Mouse (Mus musculus) liver, embryonic 16.5 days (tissue): Measurements from ENCODE around the gene Vipr1. TPM values are rescaled to one million over a fixed set of nuclear protein-coding genes. Genes with fewer than 3 reads are reported as not detected.
"Not testable (repeated sequence)": the region's sequence is repeated elsewhere in the genome, so short reads cannot be mapped to it uniquely, and the experiment has no call there.

Experiments
- ATAC-seq: fragments of 200-750 bp; cut with Nextera tagmentation; 2 replicates; pipeline ENCODE4 v1.8.0; 2017; ENCODE audit warnings: low read depth, mild to moderate bottlenecking, moderate number of reproducible peaks, moderate library complexity
- H3K27ac ChIP-seq: fragments of 300-500 bp; sonication (generic); 2 replicates; pipeline ENCODE4 v1.5.1; 2014; ENCODE audit warnings: mild to moderate bottlenecking, low read length
- H3K27me3 ChIP-seq: fragments of 300-500 bp; sonication (generic); 2 replicates; pipeline ENCODE4 v1.6.1; 2014; ENCODE audit warnings: low read depth, low read length, mixed read lengths; ENCODE audit not compliant: control insufficient read depth, insufficient read depth
- H3K36me3 ChIP-seq: fragments of 300-500 bp; sonication (generic); 2 replicates; pipeline ENCODE4 v1.6.1; 2014; ENCODE audit warnings: mild to moderate bottlenecking; ENCODE audit not compliant: control insufficient read depth, insufficient read depth
- H3K4me1 ChIP-seq: fragments of 300-500 bp; sonication (generic); 2 replicates; pipeline ENCODE4 v1.6.1; 2014; ENCODE audit warnings: low read depth, low read length, mixed read lengths; ENCODE audit not compliant: control insufficient read depth
- H3K4me2 ChIP-seq: fragments of 300-500 bp; sonication (generic); 2 replicates; pipeline ENCODE4 v1.6.1; 2014; ENCODE audit warnings: low read depth, low read length, mixed read lengths
- H3K4me3 ChIP-seq: fragments of 300-500 bp; sonication (generic); 2 replicates; pipeline ENCODE4 v1.5.1; 2014; ENCODE audit warnings: low read depth, mild to moderate bottlenecking, low read length
- H3K9ac ChIP-seq: fragments of 300-500 bp; sonication (generic); 2 replicates; pipeline ENCODE4 v1.6.1; 2014; ENCODE audit warnings: low read depth, low read length
- H3K9me3 ChIP-seq: fragments of 300-500 bp; sonication (generic); replicated peaks from 2 replicates; pipeline ENCODE4 v1.6.1; 2016; ENCODE audit warnings: low read length; ENCODE audit not compliant: control insufficient read depth
- WGBS: fragments of 180-500 bp; shearing (Covaris S2); extraction: QIAGEN DNeasy Blood & Tissue Kit; methylation state at CpG from one replicate; pipeline ENCODE4 v1.1.7; 2014; ENCODE audit not compliant: insufficient replicate concordance; 5-methylcytosine and 5-hydroxymethylcytosine counted together
- polyA plus RNA-seq: library from polyadenylated mRNA; unstranded; fragments of >200 nt; fragmentation: Nextera tagmentation; extraction: Ambion mirVana; gene quantifications from 2 replicates; pipeline ENCODE4 v1.2.1, GENCODE M21; 2015

Gene Vipr1
- polyA plus RNA-seq, result 0.35 and 0.58 TPM in 2 replicates

DNA sequence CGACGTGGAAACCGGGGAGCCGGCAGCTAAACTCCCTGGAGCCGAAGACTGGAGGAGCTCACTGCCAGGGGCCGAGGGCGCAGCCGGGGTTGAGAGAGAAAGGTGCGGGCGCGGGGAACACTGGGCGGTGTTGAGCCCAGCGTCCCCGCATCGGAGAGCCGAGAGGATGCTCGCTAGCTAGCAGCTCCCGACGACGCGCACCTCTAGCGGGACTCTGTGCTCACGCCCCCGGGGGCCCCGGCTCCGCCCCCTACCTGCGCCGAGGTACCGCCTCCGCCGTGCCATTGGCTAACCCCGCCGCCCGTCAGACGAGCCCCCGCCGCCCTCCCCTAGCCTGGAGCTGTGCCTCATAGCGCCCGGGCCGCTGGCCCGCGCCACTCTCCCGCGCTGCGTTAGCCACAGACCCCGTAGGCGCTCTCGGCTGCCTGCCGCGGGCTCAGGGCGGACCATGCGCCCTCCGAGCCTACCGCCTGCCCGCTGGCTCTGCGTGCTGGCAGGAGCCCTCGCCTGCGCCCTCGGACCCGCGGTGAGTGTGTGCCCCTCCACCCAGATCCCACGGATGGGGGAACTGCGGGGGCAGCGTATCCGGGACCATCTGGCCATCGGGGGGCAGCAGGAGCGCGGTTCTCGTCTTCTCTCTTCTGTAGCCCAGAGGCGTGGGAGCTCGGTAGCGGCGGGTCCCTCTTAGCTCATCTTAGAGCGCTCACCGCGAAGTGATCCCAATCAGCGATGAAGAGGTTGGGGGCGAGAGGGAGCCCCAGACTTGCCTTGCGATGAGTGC, at the start of gene Vipr1:
Gene Vipr1 (plus strand): TSS at position 316 of the 781 bp plus-strand sequence.
- Histone ChIP-seq H3K27ac (no peak within 1 kb of the TSS), H3K9me3 (no peaks in the 10 kb centered on the region), H3K4me3 (peak within 1 kb of the TSS; percentile 37), H3K36me3 (no peaks in the 10 kb centered on the region), H3K4me2 (peak within 1 kb of the TSS; percentile 54), H3K4me1 (peaks cover 10% of the 10 kb centered on the region), H3K9ac (no peak within 1 kb of the TSS; the same call in 1 of the 2 replicates), H3K27me3 (peaks cover 41% of the 10 kb centered on the region)
- peak; percentile 81 for ATAC-seq
- under 1% methylated on average over 71 of the region's 79 CpGs for WGBS

DNA sequence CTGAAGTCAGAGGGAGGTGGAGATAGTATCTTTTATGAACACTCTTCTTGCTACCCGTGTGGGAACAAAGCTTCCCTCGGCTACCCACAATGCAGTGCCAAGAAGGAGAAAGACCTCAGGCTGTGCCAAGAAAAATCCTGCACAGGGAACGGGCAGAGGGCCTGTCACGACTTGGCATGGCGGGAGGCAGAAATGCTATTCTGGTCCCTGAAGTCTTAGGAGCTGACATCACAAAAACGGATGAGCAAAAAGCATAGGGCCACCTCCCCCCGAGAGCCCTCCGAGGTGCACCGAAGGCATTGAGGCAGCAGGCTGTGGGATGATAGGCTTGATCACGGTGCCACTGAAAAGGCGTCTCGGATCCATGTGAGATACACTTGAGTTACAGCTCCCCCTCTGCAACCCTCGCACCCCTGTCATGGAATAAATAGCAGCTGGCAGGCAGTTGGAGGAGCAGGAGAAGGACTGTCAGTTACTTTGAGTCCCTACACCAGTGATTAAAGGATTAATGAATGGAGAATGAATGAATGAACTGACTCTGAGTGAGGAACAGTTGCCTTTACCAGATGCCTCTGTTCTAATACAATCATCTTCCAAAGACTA, 49.5 kb upstream of the Vipr1 start:
- Histone ChIP-seq H3K9me3 (no peaks in the 10 kb centered on the region), H3K4me1 (no peaks in the 10 kb centered on the region), H3K4me2 (no peak overlapping the region), H3K9ac (no peak overlapping the region), H3K27ac (no peak overlapping the region), H3K4me3 (no peak overlapping the region), H3K36me3 (no peaks in the 10 kb centered on the region), H3K27me3 (no peaks in the 10 kb centered on the region)
- WGBS, result 61% methylated on average over 13 of the region's 13 CpGs
- no peak for ATAC-seq

DNA sequence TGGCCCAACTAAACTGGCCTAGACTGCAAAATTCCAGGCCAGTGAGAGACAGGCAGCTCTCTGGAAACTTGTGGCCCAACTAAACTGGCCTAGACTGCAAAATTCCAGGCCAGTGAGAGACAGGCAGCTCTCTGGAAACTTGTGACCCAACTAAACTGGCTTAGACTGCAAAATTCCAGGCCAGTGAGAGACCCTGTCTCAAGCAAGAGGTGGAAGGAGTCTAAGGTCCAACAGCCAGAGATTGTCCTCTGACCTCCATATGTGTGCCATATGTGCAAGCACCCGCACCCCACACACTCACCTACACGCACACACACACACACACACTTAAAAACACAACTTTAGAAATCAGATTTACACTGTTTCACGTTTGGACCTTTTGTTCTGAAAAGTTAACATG, 48.7 kb upstream of the Vipr1 start:
- not testable (repeated sequence) for H3K9ac ChIP-seq, H3K27me3 ChIP-seq, H3K36me3 ChIP-seq, H3K4me3 ChIP-seq, H3K4me1 ChIP-seq, H3K27ac ChIP-seq, H3K4me2 ChIP-seq, ATAC-seq, H3K9me3 ChIP-seq
- WGBS, result 62% methylated on average over 3 of the region's 3 CpGs

DNA sequence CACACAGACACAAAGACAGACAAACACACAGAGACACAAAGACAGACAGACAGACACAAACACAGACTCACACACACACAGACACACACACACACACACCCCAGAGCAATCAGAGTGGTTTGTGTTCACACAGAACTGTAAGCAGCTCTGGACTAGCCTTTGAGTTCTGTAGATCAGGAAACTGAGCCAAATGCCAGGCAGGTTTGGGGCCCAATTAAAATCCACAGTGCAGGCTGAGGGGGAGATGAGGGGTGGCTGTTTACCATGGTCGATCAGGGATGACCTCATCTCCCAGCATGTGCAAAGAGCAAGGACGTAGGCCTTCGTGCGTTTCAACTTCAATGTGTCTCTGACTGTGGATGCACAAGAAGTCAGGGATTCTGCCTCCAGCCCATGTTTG, 47.7 kb upstream of the Vipr1 start:
- no peak for ATAC-seq
- no peak overlapping the region for H3K27ac ChIP-seq
- no peaks in the 10 kb centered on the region for H3K9me3 ChIP-seq
- 50% methylated on average over 4 of the region's 4 CpGs for WGBS
- no peaks in the 10 kb centered on the region for H3K27me3 ChIP-seq
- no peaks in the 10 kb centered on the region for H3K4me1 ChIP-seq
- no peak overlapping the region for H3K9ac ChIP-seq
- no peaks in the 10 kb centered on the region for H3K36me3 ChIP-seq
- no peak overlapping the region for H3K4me2 ChIP-seq
- no peak overlapping the region for H3K4me3 ChIP-seq

DNA sequence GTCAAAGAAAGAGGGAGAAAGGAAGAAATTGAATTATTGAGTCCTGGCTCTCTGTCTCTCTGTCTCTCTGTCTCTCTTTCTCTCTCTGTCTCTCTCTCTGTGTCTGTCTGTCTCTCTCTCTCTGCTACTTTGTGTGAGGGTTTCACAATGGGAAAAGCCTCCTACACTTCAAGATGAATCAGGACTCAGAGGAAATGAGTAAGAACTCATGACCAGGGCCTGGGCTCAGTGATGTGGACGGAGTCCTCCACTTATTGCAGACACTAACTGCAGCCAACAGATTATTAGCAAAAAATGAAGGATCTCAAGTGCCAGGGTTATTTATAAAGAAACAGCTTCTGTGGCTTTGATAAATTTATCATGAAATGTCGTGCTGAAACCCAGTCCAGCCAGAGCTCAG, 44.4 kb upstream of the Vipr1 start:
- Histone ChIP-seq H3K27me3 (no peaks in the 10 kb centered on the region), H3K4me3 (no peak overlapping the region), H3K27ac (no peak overlapping the region), H3K36me3 (no peaks in the 10 kb centered on the region), H3K9me3 (no peaks in the 10 kb centered on the region), H3K4me2 (no peak overlapping the region), H3K4me1 (no peaks in the 10 kb centered on the region), H3K9ac (no peak overlapping the region)
- WGBS, result 47% methylated on average over 2 of the region's 2 CpGs
- no peak for ATAC-seq

DNA sequence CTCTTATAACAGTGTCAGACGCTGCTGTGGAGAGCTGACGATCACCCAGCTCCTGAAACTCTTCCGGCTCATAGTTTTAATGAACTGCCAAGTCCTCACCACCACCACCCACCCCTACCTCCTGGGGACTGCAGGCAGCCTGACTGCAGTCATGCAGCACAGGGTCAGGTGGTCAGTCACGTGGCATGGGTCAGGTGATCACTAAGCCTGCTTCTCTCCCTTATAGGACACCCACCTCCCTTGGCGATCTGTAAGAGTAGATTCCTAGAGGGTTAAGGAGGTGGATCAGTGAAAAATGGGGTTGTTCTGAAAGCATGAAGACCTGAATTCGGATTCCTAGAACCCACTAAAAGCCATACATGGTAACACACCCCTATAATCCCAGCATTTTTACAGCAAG, 43.0 kb upstream of the Vipr1 start:
- no peak for ATAC-seq
- Histone ChIP-seq H3K27me3 (no peaks in the 10 kb centered on the region), H3K4me2 (no peak overlapping the region), H3K4me3 (no peak overlapping the region), H3K36me3 (no peaks in the 10 kb centered on the region), H3K4me1 (no peaks in the 10 kb centered on the region), H3K9ac (no peak overlapping the region), H3K27ac (no peak overlapping the region), H3K9me3 (no peaks in the 10 kb centered on the region)
- 60% methylated on average over 6 of the region's 6 CpGs for WGBS

DNA sequence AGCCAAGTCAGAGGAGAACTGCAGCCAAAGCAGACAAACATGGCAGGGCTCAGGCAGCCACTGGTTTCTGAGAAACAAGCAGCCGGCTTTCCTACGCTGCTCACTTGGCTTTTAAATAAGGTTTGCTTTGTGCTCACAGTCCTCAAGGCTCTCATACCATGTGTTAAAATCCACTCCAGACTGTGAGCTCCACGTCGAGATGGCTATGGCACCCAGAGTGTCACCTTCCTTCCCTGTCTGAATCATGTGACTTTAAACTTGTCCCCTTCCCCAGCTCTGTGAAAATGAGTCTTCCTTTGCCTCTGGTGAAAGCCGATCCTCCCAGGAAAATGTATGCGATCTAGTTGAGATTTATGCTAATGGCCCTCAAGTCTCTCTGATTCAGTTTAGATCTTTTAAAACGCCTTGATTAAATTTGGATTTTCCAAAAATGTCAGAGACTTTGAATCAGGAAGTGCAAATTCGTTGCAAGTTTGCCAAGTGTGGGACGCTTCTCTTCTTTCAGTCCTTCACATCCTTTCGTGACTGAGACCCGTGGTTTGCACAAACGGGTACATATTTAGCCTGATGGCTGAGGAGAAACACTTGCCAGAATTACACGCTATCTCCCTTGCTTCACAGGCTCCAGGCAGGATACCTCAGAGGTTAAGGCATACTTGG, 42.2 kb upstream of the Vipr1 start:
- no peak for ATAC-seq
- WGBS, result 43% methylated on average over 13 of the region's 13 CpGs

DNA sequence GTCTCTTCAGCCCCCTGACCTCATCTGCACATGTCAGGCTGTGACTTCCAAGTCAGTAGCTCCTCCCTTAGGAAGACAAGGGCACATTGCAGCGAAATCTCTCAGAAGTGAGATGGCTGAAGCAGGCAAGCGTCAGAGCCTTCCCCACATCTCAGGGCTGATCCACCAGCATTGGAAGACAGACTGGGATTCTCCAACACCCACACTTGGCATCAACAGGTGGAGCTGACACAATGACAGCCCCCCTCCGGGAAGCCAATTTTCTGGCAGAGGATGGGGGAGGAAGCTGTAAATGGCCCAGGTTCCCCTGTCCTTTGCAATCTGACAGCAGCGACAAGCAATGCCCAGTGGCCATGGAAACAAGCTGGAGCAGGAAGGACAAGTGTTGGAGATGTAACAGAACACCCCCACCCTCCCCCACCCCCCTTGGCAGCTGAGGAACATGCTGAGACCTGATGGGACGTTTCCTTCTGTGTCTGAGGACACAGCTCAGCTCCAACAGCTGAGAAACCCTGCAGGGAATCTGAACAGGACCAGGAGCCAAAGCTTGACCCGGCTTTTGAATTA, 41.6 kb upstream of the Vipr1 start:
- ATAC-seq, result no peak
- Histone ChIP-seq H3K4me1 (no peaks in the 10 kb centered on the region), H3K9ac (no peak overlapping the region), H3K4me3 (no peak overlapping the region), H3K4me2 (no peak overlapping the region), H3K27me3 (no peaks in the 10 kb centered on the region), H3K9me3 (no peaks in the 10 kb centered on the region), H3K36me3 (no peaks in the 10 kb centered on the region), H3K27ac (no peak overlapping the region)
- WGBS, result 22% methylated on average over 6 of the region's 6 CpGs

More for the DNA sequence above, 42.2 kb upstream of the Vipr1 start:
- Histone ChIP-seq H3K4me3 (no peak overlapping the region), H3K9me3 (no peaks in the 10 kb centered on the region), H3K4me1 (no peaks in the 10 kb centered on the region), H3K27me3 (no peaks in the 10 kb centered on the region), H3K27ac (no peak overlapping the region), H3K36me3 (no peaks in the 10 kb centered on the region), H3K9ac (no peak overlapping the region), H3K4me2 (no peak overlapping the region)

DNA sequence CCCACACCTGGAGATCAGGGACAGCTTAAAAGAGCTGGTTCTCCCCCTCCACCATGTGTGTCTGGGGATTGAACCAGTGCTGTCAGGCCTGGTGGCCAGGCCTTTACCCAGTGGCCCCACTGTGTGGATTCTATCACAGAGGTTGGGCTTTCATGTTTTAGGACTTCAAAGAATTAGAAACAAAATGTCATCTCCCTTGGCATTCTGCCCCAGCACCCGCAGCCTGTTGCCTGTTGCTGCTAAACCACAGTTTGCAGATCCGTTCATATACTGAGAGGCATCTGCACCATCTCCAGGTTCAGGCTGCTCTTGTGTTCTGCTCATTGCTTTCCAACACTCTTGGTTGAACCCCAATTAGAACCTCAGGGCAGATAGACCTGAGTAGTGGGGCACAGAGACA, 40.1 kb upstream of the Vipr1 start:
- Histone ChIP-seq H3K4me2 (no peak overlapping the region), H3K4me3 (no peak overlapping the region), H3K9me3 (no peaks in the 10 kb centered on the region), H3K27ac (no peak overlapping the region), H3K27me3 (no peaks in the 10 kb centered on the region), H3K36me3 (no peaks in the 10 kb centered on the region), H3K4me1 (no peaks in the 10 kb centered on the region), H3K9ac (no peak overlapping the region)
- 52% methylated on average over 2 of the region's 2 CpGs for WGBS
- no peak for ATAC-seq
